Mouse (Mus musculus) left cerebral cortex, postnatal 36 days (tissue): ENCODE results near the gene Tnfsf13. TPM values are rescaled to one million over a fixed set of nuclear protein-coding genes. Genes with fewer than 3 reads are reported as not detected.
A peak's percentile ranks its signal among the peaks of the same experiment; 100 is the strongest.
"Not testable (repeated sequence)": the region's sequence is repeated elsewhere in the genome, so short reads cannot be mapped to it uniquely, and the experiment has no call there.

Source experiments
- DNase-seq, 2 experiments: peaks; one replicate each; pipeline ENCODE4 v3.0.0; 2021 to 2022; ENCODE audit warnings: low spot score in 2 of 2, mixed read lengths in 1 of 2
- intact Hi-C: fragments of 180-260 bp; cut with DNase I; formaldehyde crosslinking; loops from one replicate; pipeline ENCODE4 v1.15.1; 2025
- total RNA-seq, 2 experiments: library from RNA; stranded (reverse); gene quantifications; 2 replicates each; pipeline ENCODE4 v1.2.3; 2021

The Tnfsf13 gene
- 1 to 10 TPM; 2.3 to 2.6 TPM for total RNA-seq

DNA sequence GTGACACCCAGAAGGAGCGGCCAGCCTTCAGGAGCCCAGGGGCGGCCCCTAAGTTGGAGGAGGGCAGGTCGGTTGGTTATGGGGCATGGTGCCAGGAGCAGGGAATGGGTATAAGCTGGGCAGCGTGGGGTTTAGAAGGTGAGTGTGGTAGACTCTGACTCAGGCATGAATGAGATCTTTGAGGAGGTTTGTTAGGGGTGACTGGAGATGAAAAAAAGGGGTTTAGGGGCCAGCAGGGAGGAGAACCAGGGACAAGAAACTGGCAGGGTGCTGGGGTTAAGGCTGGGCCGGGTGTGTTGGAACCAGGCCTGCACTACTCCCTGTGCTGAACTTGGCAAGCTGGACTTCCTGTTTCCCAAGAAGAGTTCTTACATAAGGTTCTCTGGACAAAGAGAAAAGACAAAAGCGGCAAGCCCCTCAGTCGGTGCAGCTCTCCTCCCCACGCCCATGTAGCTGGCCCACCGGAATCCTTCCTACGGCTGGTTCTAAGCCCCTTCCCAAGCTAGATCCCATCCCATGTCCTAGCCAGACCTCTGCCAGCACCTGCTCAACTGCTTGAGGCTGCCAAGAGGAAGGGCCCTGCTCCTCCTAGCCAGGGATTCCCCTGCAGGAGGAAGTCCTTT lies at the start of gene Tnfsf13:
Tnfsf13 (minus strand) TSS at position 259 of the 623 bp plus-strand sequence.
- intact Hi-C loops, result no loop called here
- peak in 1 of 2 experiments; percentile 44 for DNase-seq

DNA sequence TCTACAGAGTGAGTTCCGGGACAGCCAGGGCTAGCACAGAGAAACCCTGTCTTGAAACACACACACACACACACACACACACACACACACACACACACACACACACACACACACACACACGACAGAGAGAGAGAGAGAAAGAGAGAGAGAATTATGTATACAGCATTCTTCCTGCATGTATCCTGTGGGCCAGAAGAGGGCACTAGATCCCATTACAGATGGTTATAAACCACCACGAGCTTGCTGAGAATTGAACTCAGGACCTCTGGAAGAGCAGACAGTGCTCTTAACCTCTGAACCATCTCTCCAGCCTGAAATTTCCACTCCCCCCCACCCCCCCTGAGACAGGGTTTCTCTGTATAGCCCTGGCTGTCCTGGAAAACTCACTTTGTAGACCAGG lies 45.8 kb upstream of the Tnfsf13 start:
- DNase-seq, intact Hi-C loops: not testable (repeated sequence)

DNA sequence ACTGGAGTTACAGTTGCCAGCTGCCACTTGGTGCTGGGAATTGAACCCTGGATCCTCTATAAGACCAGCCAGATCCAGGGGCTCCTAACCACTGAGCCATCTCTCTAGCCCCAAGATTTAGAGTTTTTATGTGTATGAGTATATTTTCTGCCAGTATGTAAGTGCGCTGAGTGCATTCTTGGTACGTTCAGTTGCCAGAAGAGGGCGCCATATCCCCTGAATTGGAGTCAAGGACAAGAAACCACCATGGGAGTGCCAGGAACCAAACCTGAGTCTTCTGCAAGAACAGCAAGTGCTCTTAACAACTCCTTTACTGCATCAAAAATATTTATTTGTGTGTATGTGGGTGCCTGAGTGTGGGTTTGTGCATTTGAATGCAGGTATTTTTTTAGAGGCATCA lies 43.5 kb upstream of the Tnfsf13 start:
- no peak for DNase-seq
- intact Hi-C loops, result no loop called here

- no peak for DNase-seq
- intact Hi-C loops, result no loop called here
Measured at GRCm38 (mm10) chr11:69725951-69726350, 40.4 kb upstream of the Tnfsf13 start.

DNA sequence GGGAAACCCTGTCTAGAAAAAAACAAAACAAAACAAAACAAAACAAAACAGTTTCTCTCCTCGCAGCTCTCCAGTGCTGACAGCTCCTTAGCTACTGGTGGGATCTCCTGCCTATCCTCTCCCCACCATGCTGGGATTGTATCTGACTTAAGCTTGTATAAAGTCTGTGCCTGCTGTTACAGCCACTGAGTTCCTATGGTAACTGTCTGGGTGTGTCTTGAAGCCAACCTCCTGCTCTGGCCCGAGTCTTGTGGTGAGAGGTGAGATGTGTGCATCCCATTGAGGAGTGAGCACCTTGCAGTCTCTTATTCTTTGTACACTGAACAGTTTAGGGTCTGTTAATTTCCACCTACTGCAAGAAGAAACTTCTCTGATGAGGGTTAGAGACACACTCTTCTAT lies 37.5 kb upstream of the Tnfsf13 start:
- DNase-seq, result no peak
- intact Hi-C loops, result no loop called here

- DNase-seq, result no peak
- intact Hi-C loops, result no loop called here
Measured at GRCm38 (mm10) chr11:69720852-69721251, 35.3 kb upstream of the Tnfsf13 start.

DNA sequence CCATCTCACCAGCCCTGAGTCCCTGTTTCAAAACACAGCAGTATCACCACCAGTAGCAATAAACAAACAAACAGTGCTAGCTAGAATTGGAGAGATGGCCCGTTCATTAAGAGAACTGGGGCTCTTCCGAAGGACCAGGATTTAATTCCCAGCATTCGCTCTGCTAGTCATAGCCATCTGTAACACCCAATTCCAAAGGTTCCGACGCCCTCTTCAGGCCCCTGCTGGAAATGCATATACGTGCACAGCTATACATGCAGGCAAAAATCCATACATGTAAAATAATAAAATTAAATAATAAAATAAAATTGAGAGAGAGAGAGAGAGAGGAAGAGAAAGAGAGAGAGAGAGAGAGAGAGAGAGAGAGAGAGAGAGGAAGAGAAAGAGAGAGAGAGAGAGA lies 33.8 kb upstream of the Tnfsf13 start:
- DNase-seq, result no peak
- intact Hi-C loops, result no loop called here

DNA sequence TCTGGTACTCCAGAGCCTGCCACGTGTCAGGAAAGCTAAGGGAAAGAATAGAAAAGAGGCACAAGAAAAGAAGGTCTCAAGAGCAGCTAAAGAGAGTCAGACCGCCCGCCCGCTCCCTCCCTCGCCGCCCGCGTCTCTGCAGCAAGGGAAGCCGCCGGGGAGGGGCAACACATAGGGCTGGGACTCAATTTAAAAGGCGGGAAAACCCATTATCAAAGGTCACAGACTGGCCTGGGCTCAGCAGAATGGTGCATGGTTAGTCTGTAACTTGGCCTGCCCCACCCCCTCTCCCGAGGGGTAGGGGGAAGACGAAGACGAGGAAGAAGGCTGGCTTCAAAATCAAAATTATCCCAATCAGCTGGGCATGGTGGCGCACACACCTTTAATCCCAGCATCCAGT lies 33.1 kb upstream of the Tnfsf13 start:
- intact Hi-C loops, result no loop called here

DNA sequence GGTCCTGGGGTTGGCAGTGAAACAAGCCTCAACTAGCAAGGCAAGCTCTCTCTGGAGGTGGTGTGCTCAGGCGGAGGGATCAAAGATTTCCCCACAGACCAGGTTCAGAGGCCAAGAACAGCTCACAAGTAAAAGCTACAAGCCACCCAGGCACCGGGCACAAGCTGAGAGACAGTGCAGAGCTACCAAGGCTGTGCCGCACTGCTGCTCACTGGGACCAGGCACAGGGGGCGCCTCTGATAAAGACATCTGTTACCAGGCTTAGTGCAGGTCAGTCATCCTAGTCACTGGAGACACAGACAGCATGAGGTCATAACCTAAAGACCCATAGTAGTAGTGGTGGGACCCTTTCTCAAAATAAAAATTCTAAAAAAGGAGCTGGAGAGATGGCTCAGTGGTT lies 31.4 kb upstream of the Tnfsf13 start:
- intact Hi-C loops, result loop anchor here (2.0 kb wide), 1 partner anchor 34 kb away; the partner anchor contains the start of gene Senp3
- no peak for DNase-seq

More for the DNA sequence above, 33.1 kb upstream of the Tnfsf13 start:
- no peak for DNase-seq

DNA sequence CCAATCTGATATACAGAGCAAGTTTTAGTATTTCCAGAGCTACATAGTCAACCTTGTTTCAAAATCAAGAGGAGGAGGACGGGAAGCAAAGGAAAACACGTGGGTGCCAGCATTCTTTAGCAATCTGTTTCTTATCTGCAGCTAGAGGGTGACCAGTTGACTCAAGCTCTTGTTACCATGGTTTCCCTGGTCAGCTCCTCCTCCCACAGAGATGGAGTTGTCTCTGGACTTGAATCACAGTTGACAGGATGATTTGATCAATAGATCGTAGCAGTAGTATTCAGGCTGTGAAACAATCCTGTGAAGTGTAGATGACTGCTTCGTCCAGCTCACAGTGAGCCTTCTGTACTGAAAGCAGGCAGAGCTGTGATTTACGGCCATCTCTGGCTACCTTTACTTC lies 30.3 kb upstream of the Tnfsf13 start:
- DNase-seq, result no peak
- intact Hi-C loops, result loop anchor here (2.0 kb wide), 1 partner anchor 33 kb away; the partner anchor contains the start of gene Senp3

DNA sequence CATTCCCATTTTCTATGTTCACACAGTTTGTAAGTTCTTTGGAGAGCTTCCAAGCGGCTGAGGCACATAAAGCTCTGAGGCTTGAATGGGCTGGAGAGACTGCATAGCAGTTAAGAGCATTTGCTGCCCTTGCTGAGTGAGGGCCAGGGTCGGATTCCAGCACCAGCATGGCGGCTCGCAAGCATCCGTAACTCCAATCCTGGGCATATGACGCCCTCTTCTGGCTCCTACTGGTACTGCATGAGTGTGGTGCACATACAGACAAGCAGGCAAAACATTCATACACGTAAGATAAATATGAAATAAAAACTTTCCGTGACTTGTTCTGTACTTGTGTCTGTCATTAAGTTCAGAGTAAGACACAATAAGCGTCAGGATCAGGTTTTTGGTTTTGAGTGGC lies 29.9 kb upstream of the Tnfsf13 start:
- intact Hi-C loops, result no loop called here
- DNase-seq, result no peak

DNA sequence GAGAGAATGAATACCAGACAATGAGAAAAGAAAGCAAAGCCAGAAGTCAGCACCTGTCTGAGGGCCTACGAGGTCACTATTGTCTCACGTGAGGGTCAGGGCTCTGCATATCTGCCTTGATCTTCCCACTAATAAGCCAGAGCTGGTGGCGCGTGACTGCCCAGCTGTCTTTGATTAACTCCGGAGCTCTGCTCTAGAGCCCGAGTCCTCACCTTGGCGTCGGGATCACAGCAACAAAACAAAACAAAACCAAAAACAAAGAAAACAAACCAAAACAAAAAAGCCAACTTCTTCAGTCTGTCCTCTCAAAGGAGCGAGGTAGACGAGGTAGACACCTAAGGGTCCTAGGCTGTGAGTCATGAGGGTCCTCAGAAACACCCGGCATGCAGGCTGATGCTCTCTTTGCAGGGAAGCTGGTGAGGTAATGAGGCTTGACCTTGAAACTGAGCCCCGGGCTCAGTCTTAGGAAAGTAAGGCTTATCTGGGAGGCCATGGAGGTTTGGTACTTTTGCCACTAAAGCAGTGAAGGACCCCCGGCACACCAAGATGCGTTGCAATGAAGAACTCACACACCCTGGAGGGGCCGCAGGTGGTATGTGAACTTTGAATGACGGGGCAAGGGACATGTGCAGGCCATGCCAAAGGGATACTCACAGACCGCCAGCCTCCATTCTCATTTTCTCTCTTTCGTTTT lies 29.2 kb upstream of the Tnfsf13 start:
- no peak for DNase-seq
- intact Hi-C loops, result no loop called here

- intact Hi-C loops, result no loop called here
- DNase-seq, result no peak
Measured at GRCm38 (mm10) chr11:69712954-69713672, 27.5 kb upstream of the Tnfsf13 start.

DNA sequence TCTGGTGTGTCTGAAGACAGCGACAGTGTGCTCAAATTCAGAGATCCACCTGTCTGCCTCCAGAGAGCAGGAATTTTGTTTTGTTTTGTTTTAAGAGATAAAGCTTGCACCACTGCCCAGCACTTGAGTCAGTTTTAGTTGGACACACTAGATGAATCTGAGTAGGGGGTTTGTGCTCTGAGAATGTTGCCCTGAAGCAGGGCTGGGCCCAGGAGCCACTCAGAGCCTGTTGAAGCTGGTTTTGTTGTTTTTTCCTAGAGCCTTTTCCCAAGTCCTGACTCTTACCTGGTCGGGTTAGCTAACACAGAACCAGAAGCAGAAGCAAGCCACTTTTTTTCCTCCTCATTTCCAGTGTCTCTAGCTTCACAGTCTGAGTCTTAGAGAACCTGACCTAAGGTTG lies 25.5 kb upstream of the Tnfsf13 start:
- intact Hi-C loops, result no loop called here
- DNase-seq, result no peak

- intact Hi-C loops, result no loop called here
- no peak for DNase-seq
Measured at GRCm38 (mm10) chr11:69710470-69710869, 24.9 kb upstream of the Tnfsf13 start.

GRCm38 (mm10) chr11:69709554-69710446 lies 24.2 kb upstream of the Tnfsf13 start:
- intact Hi-C loops, result no loop called here
- DNase-seq, result no peak

- DNase-seq, result no peak
- intact Hi-C loops, result no loop called here
Measured at GRCm38 (mm10) chr11:69708614-69709265, 23.2 kb upstream of the Tnfsf13 start.

DNA sequence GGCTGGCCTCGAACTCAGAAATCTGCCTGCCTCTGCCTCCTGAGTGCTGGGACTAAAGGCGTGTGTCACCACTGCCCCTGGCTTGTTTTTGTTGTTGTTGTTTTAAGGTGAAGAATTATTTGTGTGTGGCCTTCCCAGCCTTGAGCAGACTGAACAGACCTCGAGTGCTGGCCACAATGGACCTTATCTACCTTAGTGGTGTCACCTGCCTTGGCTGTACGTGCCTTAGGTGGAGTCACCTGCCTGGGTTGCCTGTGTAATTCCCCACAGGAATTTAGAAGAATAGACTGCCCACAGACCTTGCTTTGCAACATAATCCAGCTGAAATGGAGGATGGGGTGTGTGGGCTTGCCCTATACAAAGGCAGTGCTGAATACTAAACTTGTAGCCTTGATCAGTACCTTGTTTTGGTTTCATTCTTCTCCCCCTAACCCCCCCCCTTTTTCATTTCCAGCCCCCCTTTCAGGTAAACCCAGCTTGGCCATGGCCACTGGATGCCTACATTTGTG lies 22.3 kb upstream of the Tnfsf13 start:
- DNase-seq, result no peak
- intact Hi-C loops, result no loop called here

DNA sequence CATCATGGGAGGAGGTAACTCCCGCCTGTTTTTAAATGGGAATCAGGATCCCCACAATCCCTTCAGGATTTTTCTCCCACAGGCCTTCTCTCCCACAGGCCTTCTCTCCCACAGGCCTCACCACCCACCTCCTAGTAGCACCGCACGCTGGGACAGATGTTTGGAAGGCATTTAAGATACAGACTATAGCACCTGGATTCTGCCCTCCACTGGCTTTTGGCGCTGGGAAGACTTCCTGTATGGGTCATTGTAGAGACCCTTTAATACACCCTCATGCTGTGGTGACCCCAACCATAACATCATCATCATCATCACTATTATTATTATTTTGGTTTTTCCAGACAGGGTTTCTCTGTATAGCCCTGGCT lies 21.9 kb upstream of the Tnfsf13 start:
- intact Hi-C loops, result no loop called here

More for the DNA sequence above, 21.9 kb upstream of the Tnfsf13 start:
- no peak for DNase-seq
